Mouse (Mus musculus): ENCODE data around the gene Spred2. TPM values are rescaled to one million over a fixed set of nuclear protein-coding genes. Genes with fewer than 3 reads are reported as not detected.

Spred2 gene
- 7.2 and 8.4 TPM in 2 replicates for polyA plus RNA-seq (2014; fragmentation: Nextera tagmentation; extraction: Ambion mirVana)

DNA sequence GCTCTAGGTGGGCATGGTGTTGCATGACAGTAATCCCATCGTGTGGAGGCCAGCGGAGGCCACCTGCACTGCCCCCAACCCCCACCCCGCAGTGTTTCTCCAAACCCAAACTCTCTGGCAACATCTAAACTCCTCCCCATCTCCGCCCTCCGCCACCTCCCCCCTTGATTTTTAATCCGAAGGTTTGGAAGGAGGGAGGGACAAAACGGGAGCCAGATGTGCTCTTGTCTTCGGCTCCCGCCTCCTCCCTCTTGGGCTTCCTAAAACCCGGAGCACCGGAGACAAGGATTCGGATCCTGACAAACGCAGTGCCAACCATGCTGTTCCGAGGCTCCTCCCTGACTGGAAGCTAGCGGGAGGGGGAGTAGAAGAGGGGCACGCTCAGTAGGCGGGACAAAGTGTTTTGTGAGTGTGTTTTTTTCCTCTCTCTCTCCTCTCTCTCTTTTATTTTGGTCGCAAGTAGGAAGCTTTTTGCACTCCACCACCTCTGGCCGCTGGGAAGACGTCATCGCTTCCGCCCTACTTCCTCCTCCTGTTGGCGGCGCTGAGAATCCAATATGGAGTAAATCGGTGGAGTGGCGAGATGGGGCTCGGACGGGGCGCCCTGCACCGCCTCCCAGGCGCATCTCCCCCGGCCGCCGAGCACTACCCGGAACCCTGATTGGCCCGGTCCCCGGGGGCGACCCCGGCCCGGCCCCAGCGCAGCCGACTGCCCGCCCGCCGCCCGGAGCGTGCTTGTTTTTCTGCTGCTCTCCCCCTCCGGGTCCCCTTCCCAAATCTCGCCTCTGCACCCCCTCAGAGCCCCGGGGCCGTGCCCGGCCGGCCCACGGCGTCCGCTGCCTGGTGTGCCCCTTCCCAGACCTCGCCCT lies at the start of gene Spred2:
TSS of gene Spred2 (plus strand) at position 488 of the 869 bp plus-strand sequence.
- Histone ChIP-seq H3K27me3 (replicated peaks; ENCODE audit: control insufficient read depth, insufficient read depth, low read length) (no peaks in the 10 kb centered on the region), H3K4me3 (ENCODE audit: low read depth, low read length) (peak within 1 kb of the TSS; percentile 95), H3K27ac (ENCODE audit: low read depth) (peak within 1 kb of the TSS; percentile 96), H3K4me1 (replicated peaks; ENCODE audit: control insufficient read depth, insufficient read depth, low read length) (peaks cover 19% of the 10 kb centered on the region), H3K36me3 (ENCODE audit: control insufficient read depth, insufficient read depth, low read length) (no peaks in the 10 kb centered on the region), H3K9ac (ENCODE audit: low read length) (peak within 1 kb of the TSS; percentile 93), H3K4me2 (ENCODE audit: low read length) (peak within 1 kb of the TSS; percentile 74), H3K9me3 (ENCODE audit: control insufficient read depth, low read length) (no peaks in the 10 kb centered on the region)
- ATAC-seq (replicated peaks; ENCODE audit: low FRiP score, low TSS enrichment, low read depth), result peak; percentile 64
- peak; percentile 96 for DNase-seq (ENCODE audit: low spot score)
- WGBS, result under 1% methylated on average over 57 of the region's 57 CpGs

DNA sequence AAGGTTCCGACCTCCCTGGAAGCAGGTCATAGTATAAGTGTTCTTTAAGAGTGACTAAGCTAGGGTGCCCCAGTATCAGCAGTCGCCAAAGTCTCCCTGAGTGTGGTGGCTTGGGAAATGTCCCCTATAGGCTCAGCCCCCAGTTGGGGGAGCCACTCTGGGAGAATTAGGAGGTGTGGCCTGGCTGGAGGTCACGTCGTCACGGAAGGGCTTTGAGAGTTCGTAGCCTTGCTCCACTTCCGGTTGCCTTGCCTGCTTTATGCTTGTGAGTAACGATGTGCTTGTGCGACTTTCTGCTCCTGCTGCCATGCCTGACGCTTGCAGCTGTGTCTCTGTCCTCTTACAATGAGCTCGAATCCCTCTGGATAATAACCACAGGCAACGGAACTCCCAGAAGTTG lies 48.6 kb upstream of the Spred2 start:
- no peak for ATAC-seq (replicated peaks; ENCODE audit: low FRiP score, low TSS enrichment, low read depth)
- 62% methylated on average over 12 of the region's 12 CpGs for WGBS
- no peak overlapping the region for H3K4me3 ChIP-seq (ENCODE audit: low read depth, low read length)

DNA sequence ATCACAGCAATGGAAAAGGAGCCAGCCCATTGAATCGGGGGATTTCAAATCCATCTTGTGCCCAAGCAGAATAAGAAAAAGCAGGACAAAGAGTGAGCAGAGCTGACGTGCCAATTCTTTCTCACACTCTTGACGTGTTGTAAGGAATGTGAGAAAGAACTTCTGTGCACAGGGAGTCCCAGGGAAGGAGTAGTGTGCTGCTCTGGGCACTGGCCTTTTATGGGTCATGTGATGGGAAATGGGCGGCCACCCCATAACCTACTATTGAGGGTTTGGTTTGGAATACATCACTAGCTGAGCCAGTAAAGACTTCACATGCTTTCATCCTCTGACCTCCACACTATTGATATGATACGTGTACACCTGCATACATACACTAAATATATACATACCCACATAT lies 48.2 kb upstream of the Spred2 start:
- no peak for ATAC-seq (replicated peaks; ENCODE audit: low FRiP score, low TSS enrichment, low read depth)
- 81% methylated on average over 5 of the region's 5 CpGs for WGBS
- Histone ChIP-seq H3K4me2 (ENCODE audit: low read length) (no peak overlapping the region), H3K9me3 (ENCODE audit: control insufficient read depth, low read length) (no peaks in the 10 kb centered on the region), H3K9ac (ENCODE audit: low read length) (no peak overlapping the region), H3K4me1 (replicated peaks; ENCODE audit: control insufficient read depth, insufficient read depth, low read length) (no peaks in the 10 kb centered on the region), H3K36me3 (ENCODE audit: control insufficient read depth, insufficient read depth, low read length) (no peaks in the 10 kb centered on the region), H3K27ac (ENCODE audit: low read depth) (no peak overlapping the region), H3K4me3 (ENCODE audit: low read depth, low read length) (no peak overlapping the region), H3K27me3 (replicated peaks; ENCODE audit: control insufficient read depth, insufficient read depth, low read length) (no peaks in the 10 kb centered on the region)
- no peak for DNase-seq (ENCODE audit: low spot score)

More for the DNA sequence above, 48.6 kb upstream of the Spred2 start:
- H3K9ac ChIP-seq (ENCODE audit: low read length), result no peak overlapping the region
- H3K27ac ChIP-seq (ENCODE audit: low read depth), result no peak overlapping the region
- H3K4me2 ChIP-seq (ENCODE audit: low read length), result no peak overlapping the region
- H3K27me3 ChIP-seq (replicated peaks; ENCODE audit: control insufficient read depth, insufficient read depth, low read length), result no peaks in the 10 kb centered on the region
- H3K9me3 ChIP-seq (ENCODE audit: control insufficient read depth, low read length), result no peaks in the 10 kb centered on the region
- no peaks in the 10 kb centered on the region for H3K4me1 ChIP-seq (replicated peaks; ENCODE audit: control insufficient read depth, insufficient read depth, low read length)
- no peaks in the 10 kb centered on the region for H3K36me3 ChIP-seq (ENCODE audit: control insufficient read depth, insufficient read depth, low read length)
- no peak for DNase-seq (ENCODE audit: low spot score)

DNA sequence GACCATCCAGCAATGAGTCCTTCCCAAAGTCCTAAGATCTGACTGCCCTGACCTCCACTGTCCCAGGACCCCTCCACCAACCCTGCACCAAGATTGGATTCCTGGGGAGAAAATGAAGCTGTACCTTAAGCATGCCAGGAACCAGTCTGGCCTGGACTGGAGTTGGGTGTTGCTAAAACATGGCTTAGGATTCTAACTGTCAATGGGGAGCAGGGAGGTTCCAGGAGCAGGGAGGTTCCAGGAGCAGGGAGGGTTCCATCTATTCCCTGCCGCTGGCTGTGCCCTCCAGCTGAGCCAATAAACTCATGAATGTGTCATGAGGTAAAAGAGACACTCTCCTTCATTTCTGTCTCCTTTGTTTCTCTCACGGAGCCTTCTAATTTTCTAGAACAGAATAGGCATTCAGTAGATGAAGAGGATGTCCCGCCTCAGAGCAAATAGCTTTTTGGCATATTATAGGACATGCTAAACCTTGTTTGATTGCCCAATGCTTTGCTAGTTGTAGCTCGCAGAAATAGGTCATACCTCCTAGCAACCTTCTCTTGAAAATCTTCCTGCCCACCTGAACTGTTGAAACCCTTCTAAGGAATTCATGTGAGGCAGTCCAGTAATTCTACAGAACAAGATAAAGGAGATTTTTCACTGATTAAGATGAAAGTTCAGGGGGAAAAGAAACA lies 46.8 kb upstream of the Spred2 start:
- ATAC-seq (replicated peaks; ENCODE audit: low FRiP score, low TSS enrichment, low read depth) (no peak), DNase-seq (ENCODE audit: low spot score) (no peak)
- Histone ChIP-seq H3K4me2 (ENCODE audit: low read length) (no peak overlapping the region), H3K4me1 (replicated peaks; ENCODE audit: control insufficient read depth, insufficient read depth, low read length) (no peaks in the 10 kb centered on the region), H3K9me3 (ENCODE audit: control insufficient read depth, low read length) (no peaks in the 10 kb centered on the region), H3K36me3 (ENCODE audit: control insufficient read depth, insufficient read depth, low read length) (no peaks in the 10 kb centered on the region), H3K27ac (ENCODE audit: low read depth) (no peak overlapping the region), H3K9ac (ENCODE audit: low read length) (no peak overlapping the region), H3K4me3 (ENCODE audit: low read depth, low read length) (no peak overlapping the region), H3K27me3 (replicated peaks; ENCODE audit: control insufficient read depth, insufficient read depth, low read length) (no peaks in the 10 kb centered on the region)
- 59% methylated on average over 4 of the region's 4 CpGs for WGBS

DNA sequence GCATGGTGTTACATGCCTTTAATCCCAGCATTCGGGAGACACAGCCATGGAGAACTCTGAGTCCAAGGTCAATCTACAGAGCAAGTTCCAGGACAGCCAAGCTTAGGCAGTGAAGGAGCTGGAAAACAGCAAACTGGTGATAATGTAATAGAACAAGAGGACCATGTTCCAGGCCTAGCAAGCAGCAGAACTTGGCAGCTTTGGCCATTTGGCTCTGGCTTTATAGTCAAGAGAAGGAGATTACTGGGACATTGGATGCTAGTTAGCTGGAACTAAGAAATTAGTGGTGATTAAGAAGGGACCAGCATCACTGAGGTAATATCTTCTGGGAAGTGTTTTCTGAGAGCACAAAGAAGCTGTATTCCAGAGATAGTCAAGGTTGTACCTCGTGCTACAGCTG lies 42.8 kb upstream of the Spred2 start:
- ATAC-seq (replicated peaks; ENCODE audit: low FRiP score, low TSS enrichment, low read depth), result no peak
- H3K27ac ChIP-seq (ENCODE audit: low read depth), result no peak overlapping the region
- H3K4me3 ChIP-seq (ENCODE audit: low read depth, low read length), result no peak overlapping the region
- H3K36me3 ChIP-seq (ENCODE audit: control insufficient read depth, insufficient read depth, low read length), result no peaks in the 10 kb centered on the region
- H3K9me3 ChIP-seq (ENCODE audit: control insufficient read depth, low read length), result no peaks in the 10 kb centered on the region
- DNase-seq (ENCODE audit: low spot score), result no peak
- no peak overlapping the region for H3K4me2 ChIP-seq (ENCODE audit: low read length)
- no peak overlapping the region for H3K9ac ChIP-seq (ENCODE audit: low read length)
- 87% methylated on average over 2 of the region's 2 CpGs for WGBS
- no peaks in the 10 kb centered on the region for H3K27me3 ChIP-seq (replicated peaks; ENCODE audit: control insufficient read depth, insufficient read depth, low read length)
- no peaks in the 10 kb centered on the region for H3K4me1 ChIP-seq (replicated peaks; ENCODE audit: control insufficient read depth, insufficient read depth, low read length)

DNA sequence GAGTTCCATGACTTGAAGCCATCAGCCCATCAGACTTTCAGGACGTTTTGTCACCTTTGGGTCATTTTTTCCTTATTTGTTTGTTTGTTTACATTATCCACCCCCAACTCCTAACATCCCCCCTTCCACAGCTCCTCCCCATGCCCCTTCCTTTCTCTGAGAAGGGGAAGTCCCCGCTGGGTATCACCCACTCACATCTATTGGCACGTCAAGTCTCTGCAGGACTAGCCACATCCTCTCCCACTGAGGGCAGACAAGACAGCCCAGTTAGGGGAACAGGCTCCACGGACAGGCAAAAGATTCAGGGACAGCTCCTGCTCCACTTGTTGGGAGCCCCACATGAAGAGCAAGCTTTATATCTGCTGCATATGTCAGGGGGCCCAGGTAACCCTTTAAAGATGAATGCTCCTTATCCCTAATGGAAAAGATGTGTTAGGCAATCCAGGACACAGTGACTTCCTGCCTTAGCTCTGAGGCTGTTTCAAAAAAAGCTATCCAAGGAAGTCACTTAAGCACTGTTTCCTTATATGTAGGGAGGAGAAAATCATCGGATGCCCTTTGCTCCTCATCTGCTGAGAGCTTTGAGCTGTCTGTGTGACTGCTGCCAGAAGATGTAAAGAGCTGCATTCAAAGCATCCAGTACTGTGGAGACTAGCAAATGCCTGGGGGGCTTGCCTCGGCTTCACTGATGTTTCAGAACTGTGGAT lies 33.3 kb upstream of the Spred2 start:
- DNase-seq (ENCODE audit: low spot score) (no peak), ATAC-seq (replicated peaks; ENCODE audit: low FRiP score, low TSS enrichment, low read depth) (no peak)
- Histone ChIP-seq H3K4me3 (ENCODE audit: low read depth, low read length) (no peak overlapping the region), H3K27ac (ENCODE audit: low read depth) (no peak overlapping the region), H3K4me2 (ENCODE audit: low read length) (no peak overlapping the region), H3K4me1 (replicated peaks; ENCODE audit: control insufficient read depth, insufficient read depth, low read length) (no peaks in the 10 kb centered on the region), H3K36me3 (ENCODE audit: control insufficient read depth, insufficient read depth, low read length) (no peaks in the 10 kb centered on the region), H3K9ac (ENCODE audit: low read length) (no peak overlapping the region), H3K27me3 (replicated peaks; ENCODE audit: control insufficient read depth, insufficient read depth, low read length) (no peaks in the 10 kb centered on the region), H3K9me3 (ENCODE audit: control insufficient read depth, low read length) (no peaks in the 10 kb centered on the region)
- 49% methylated on average over 6 of the region's 6 CpGs for WGBS

DNA sequence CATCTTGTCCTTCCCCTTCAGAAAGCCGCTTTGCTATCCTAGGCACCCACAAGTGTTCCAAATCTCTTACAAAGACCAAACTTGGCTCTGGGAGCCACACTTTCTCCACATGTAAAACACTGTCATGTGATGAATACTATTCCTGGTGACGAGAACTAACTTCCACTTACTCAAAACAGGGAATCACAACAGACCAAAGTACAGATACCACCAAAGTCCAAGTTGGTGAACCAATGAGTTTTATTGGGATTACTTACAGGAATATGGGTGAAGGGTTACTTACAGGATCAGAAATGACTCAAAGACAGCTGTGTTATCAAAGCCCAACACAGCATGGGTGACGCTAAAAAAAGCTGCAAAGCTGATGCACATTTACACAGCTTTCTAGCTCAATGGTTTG lies 30.9 kb upstream of the Spred2 start:
- no peaks in the 10 kb centered on the region for H3K27me3 ChIP-seq (replicated peaks; ENCODE audit: control insufficient read depth, insufficient read depth, low read length)
- no peaks in the 10 kb centered on the region for H3K9me3 ChIP-seq (ENCODE audit: control insufficient read depth, low read length)
- H3K4me2 ChIP-seq (ENCODE audit: low read length), result no peak overlapping the region
- 94% methylated on average over 3 of the region's 3 CpGs for WGBS
- DNase-seq (ENCODE audit: low spot score) (no peak), ATAC-seq (replicated peaks; ENCODE audit: low FRiP score, low TSS enrichment, low read depth) (no peak)
- no peaks in the 10 kb centered on the region for H3K4me1 ChIP-seq (replicated peaks; ENCODE audit: control insufficient read depth, insufficient read depth, low read length)
- no peak overlapping the region for H3K27ac ChIP-seq (ENCODE audit: low read depth)
- no peak overlapping the region for H3K9ac ChIP-seq (ENCODE audit: low read length)
- no peaks in the 10 kb centered on the region for H3K36me3 ChIP-seq (ENCODE audit: control insufficient read depth, insufficient read depth, low read length)
- H3K4me3 ChIP-seq (ENCODE audit: low read depth, low read length), result no peak overlapping the region

DNA sequence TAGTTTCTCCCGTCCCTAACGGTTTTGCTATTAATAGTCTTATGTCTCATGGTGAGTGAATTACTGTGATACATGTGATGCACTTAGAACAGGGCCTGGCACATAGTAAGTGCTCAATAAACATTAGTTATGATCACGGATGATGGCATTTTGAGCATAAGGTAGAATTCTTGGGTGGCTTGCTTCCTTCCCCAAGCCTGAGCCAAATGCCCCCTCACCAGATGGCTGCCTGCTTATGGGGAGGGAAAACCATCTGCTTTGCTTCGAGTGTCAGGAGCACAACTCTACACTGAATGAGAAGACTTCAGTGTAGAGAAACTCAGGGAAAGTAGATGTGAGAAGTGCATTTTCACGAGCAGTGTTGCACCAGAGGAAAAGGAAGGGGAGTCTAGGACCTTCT lies 24.6 kb upstream of the Spred2 start:
- DNase-seq (ENCODE audit: low spot score), result no peak
- WGBS, result 72% methylated on average over 5 of the region's 5 CpGs
- no peak for ATAC-seq (replicated peaks; ENCODE audit: low FRiP score, low TSS enrichment, low read depth)

More for the DNA sequence above, 24.6 kb upstream of the Spred2 start:
- H3K27ac ChIP-seq (ENCODE audit: low read depth), result no peak overlapping the region
- H3K9me3 ChIP-seq (ENCODE audit: control insufficient read depth, low read length), result no peaks in the 10 kb centered on the region
- H3K4me3 ChIP-seq (ENCODE audit: low read depth, low read length), result no peak overlapping the region
- no peaks in the 10 kb centered on the region for H3K27me3 ChIP-seq (replicated peaks; ENCODE audit: control insufficient read depth, insufficient read depth, low read length)
- H3K36me3 ChIP-seq (ENCODE audit: control insufficient read depth, insufficient read depth, low read length), result no peaks in the 10 kb centered on the region
- H3K4me2 ChIP-seq (ENCODE audit: low read length), result no peak overlapping the region
- no peak overlapping the region for H3K9ac ChIP-seq (ENCODE audit: low read length)
- H3K4me1 ChIP-seq (replicated peaks; ENCODE audit: control insufficient read depth, insufficient read depth, low read length), result no peaks in the 10 kb centered on the region
